ENCODE assay signal across 7 mouse cellular contexts in the genomic region with DNA sequence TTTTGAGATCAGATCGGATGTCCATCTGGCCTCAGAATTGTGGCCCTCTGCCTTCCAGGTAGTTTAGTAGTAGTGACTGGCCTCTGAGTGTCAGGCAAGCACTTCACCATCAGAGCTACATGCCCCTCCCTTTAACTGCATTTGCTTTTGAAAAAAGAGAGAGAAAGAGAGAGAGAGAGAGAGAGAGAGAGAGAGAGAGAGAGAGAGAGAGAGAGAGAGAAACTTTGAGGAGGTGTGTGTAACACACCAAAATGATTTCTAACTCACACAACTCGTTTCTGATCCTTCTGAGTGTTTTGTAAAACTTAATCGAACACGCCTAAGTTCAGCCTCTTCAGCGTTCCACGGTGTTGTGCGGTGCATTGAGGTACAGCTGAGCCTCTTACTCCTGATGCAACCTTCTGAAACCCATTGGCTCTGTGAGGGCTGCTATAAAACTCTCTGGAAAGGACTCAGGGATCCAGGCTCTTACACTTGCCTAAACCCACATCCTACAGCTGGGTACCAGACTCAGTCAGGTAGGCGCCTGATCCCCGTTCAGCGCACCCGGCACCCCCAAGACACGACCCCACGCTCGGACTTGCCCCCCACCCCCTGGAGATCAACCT. TPM values are rescaled to one million over a fixed set of nuclear protein-coding genes. Genes with fewer than 3 reads are reported as not detected.
DNase-seq lines count a peak whose midpoint lies in the region; ATAC-seq and TF ChIP-seq lines count a peak whose summit lies in the region.

No protein-coding gene starts in this region.

- no peak for TF ChIP-seq POLR2A in ES-Bruce4 (IDR thresholded peaks at IDR 0.05; ENCODE audit: insufficient read depth, low read length)

- no peaks in the 10 kb centered on the region for H3K36me3 ChIP-seq in ES-Bruce4 (ENCODE audit: control insufficient read depth, insufficient read depth, low read length, poor library complexity, severe bottlenecking)
- H3K36me3 ChIP-seq in hindbrain, embryonic 11.5 days (ENCODE audit: control insufficient read depth, insufficient read depth, low read length): no peaks in the 10 kb centered on the region
- no peaks in the 10 kb centered on the region for H3K36me3 ChIP-seq in midbrain, embryonic 13.5 days

- peaks cover 9% of the 10 kb centered on the region for H3K27me3 ChIP-seq in ES-Bruce4 (ENCODE audit: control insufficient read depth, insufficient read depth, low read length, poor library complexity, severe bottlenecking)
- peaks cover 49% of the 10 kb centered on the region for H3K27me3 ChIP-seq in hindbrain, embryonic 11.5 days (ENCODE audit: control insufficient read depth, insufficient read depth, low read length)
- H3K27me3 ChIP-seq in midbrain, embryonic 13.5 days: peaks cover 91% of the 10 kb centered on the region

- peaks cover 6% of the 10 kb centered on the region for H3K4me1 ChIP-seq in ES-Bruce4 (ENCODE audit: control insufficient read depth, insufficient read depth, low read length)
- H3K4me1 ChIP-seq in hindbrain, embryonic 11.5 days (replicated peaks; ENCODE audit: control insufficient read depth, insufficient read depth, low read length): 0 out of 2 replicates have a peak, but pooled peaks cover 2% of the 10 kb centered on the region
- peaks cover 20% of the 10 kb centered on the region for H3K4me1 ChIP-seq in midbrain, embryonic 13.5 days (replicated peaks)

- peak overlapping the region; percentile 68 for H3K9ac ChIP-seq in ES-Bruce4 (ENCODE audit: low read depth, poor library complexity, severe bottlenecking)
- no peak overlapping the region for H3K9ac ChIP-seq in hindbrain, embryonic 11.5 days (ENCODE audit: low read depth, low read length)
- no peak overlapping the region for H3K9ac ChIP-seq in midbrain, embryonic 13.5 days (replicated peaks)

- H3K9me3 ChIP-seq in ES-Bruce4 (replicated peaks; ENCODE audit: control insufficient read depth, insufficient read depth, low read length, poor library complexity, severe bottlenecking): no peaks in the 10 kb centered on the region
- no peaks in the 10 kb centered on the region for H3K9me3 ChIP-seq in hindbrain, embryonic 11.5 days (ENCODE audit: control insufficient read depth, low read length)
- no peaks in the 10 kb centered on the region for H3K9me3 ChIP-seq in midbrain, embryonic 13.5 days

- H3K4me2 ChIP-seq in hindbrain, embryonic 11.5 days (replicated peaks; ENCODE audit: low read depth, low read length): peak overlapping the region; percentile 17; the same call in 1 of the 2 replicates
- H3K4me2 ChIP-seq in midbrain, embryonic 13.5 days (replicated peaks): peak overlapping the region; percentile 42

- DNase-seq in MEL-GATA-1-ER (ENCODE audit: extremely low read depth, low read depth): peak; percentile 41
- DNase-seq in hindbrain, embryonic 11.5 days (ENCODE audit: low spot score): peak; percentile 30
- DNase-seq in frontal cortex, postnatal 25 days (ENCODE audit: low spot score in 2 of 2): no peak
- DNase-seq in left cerebral cortex, postnatal 4 days: no peak
- no peak for DNase-seq in lung, postnatal 14 days

- no peak for TF ChIP-seq EP300 in ES-Bruce4 (IDR thresholded peaks at IDR 0.05; ENCODE audit: insufficient read depth, low read depth, low read length)

- no peak for ATAC-seq in hindbrain, embryonic 11.5 days (ENCODE audit: low FRiP score)
- no peak for ATAC-seq in midbrain, embryonic 13.5 days

- peak overlapping the region; percentile 53 for H3K4me3 ChIP-seq in ES-Bruce4 (ENCODE audit: low read depth, low read length)
- H3K4me3 ChIP-seq in hindbrain, embryonic 11.5 days (ENCODE audit: low read depth, low read length): peak overlapping the region; percentile 16
- peak overlapping the region; percentile 24 for H3K4me3 ChIP-seq in midbrain, embryonic 13.5 days (replicated peaks)

- TF ChIP-seq CTCF in ES-Bruce4 (IDR thresholded peaks at IDR 0.05; ENCODE audit: low read depth, low read length): no peak

- intact Hi-C loops in left cerebral cortex, postnatal 4 days (cut with DNase I): no loop called here

- 0 out of 2 replicates have a peak overlapping the region, but pooled peaks have one; percentile 0 for H3K27ac ChIP-seq in ES-Bruce4 (ENCODE audit: insufficient read depth, low read length)
- no peak overlapping the region for H3K27ac ChIP-seq in hindbrain, embryonic 11.5 days (ENCODE audit: low read depth, low read length)
- no peak overlapping the region for H3K27ac ChIP-seq in midbrain, embryonic 13.5 days

- WGBS in hindbrain, embryonic 11.5 days: 6% methylated on average over 14 of the region's 14 CpGs
- WGBS in midbrain, embryonic 13.5 days: 2% methylated on average over 14 of the region's 14 CpGs

RNA-seq across cellular contexts. Expression of a gene that starts 0.6 kb away (rescaled TPM):
- 3.1 and 4.5 TPM in 2 replicates for polyA plus RNA-seq in ES-Bruce4 (2011; ENCODE audit: insufficient read depth, insufficient read length, low read depth, missing spikeins)
- polyA plus RNA-seq in hindbrain, embryonic 11.5 days (2014; fragmentation: Nextera tagmentation; extraction: Ambion mirVana): 0.11 TPM in 1 of 2 replicates, not detected in the other
- polyA plus RNA-seq in midbrain, embryonic 13.5 days (2015; fragmentation: Nextera tagmentation; extraction: Ambion mirVana): not detected in 2 replicates
- not detected for total RNA-seq in left cerebral cortex, postnatal 4 days (2021)

Comparison
In these comparisons a context has a peak if more than half of its experiments do, and no peak if none do; other contexts are left out.
1. DNase-seq: peak in MEL-GATA-1-ER (single experiment) and hindbrain, embryonic 11.5 days (single experiment); none in frontal cortex, postnatal 25 days (0 of 2), left cerebral cortex, postnatal 4 days (single experiment) and lung, postnatal 14 days (single experiment).
2. Peak in every context shown above with its lines, with median percentiles within 50 percentile points of each other: H3K4me3 ChIP-seq.